ENCODE assay signal across 19 mouse cellular contexts in the genomic region with DNA sequence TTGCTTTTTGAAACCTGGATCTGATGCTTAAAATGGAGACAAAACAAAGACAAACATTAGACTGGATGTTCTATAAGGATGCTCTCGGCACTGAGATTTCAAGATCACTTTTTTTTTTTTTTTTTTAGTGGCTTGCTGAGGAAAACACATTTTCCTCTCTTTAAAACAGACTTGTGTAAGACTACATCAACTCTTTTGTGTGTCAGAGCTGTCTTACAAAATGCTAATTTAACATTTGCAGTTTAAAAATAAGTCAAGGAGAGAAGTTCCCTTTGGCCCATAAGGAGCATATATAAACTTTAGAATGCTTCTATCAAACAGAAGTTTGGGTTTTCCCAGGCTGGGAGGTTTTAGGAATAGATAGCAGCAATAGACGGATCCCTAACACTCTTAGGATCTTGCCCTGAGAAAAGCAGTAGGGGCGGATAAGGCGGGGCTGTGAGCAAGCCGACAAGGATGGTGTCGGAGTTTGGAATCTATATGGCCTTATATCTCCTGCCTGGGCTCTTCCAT.
"Had no signal": no experiment of that assay in that cellular context is flagged by ENCODE, and none has a peak within 500 bp of the region (broad histone marks: within the 10 kb centered on the region; RNA-seq: fewer than 3 reads in every experiment).

No protein-coding gene starts in this region.

- H3K4me1 ChIP-seq: liver, embryonic 15.5 days; lung, embryonic 15.5 days; megakaryocyte, embryonic 14.5 days; midbrain, embryonic 13.5 days; midbrain, embryonic 15.5 days; neural tube, embryonic 13.5 days; neural tube, embryonic 15.5 days had no signal

- H3K4me3 ChIP-seq: liver, embryonic 15.5 days; lung, embryonic 15.5 days; megakaryocyte, embryonic 14.5 days; midbrain, embryonic 13.5 days; midbrain, embryonic 15.5 days; neural tube, embryonic 13.5 days; neural tube, embryonic 15.5 days had no signal

- ATAC-seq: liver, postnatal 0 days; midbrain, embryonic 13.5 days; midbrain, embryonic 15.5 days had no signal

- H3K27ac ChIP-seq: liver, embryonic 15.5 days; lung, embryonic 15.5 days; macrophage; midbrain, embryonic 13.5 days; midbrain, embryonic 15.5 days; neural tube, embryonic 13.5 days; neural tube, embryonic 15.5 days had no signal

- DNase-seq: liver, postnatal 0 days; lung, adult 2 months; lung, postnatal 10 days; lung, postnatal 36 days; right cerebral cortex, adult 18-20 months; right cerebral cortex, postnatal 25 days; right cerebral cortex, postnatal 4 days; spleen, adult 18-20 months; thymus, adult 2 months; thymus, postnatal 25 days; thymus, postnatal 4 days had no signal
